22 mouse cellular contexts compared by ENCODE assay signal in genomic region chr17:8573542-8574260, GRCm38 (mm10). TPM values are rescaled to one million over a fixed set of nuclear protein-coding genes. Genes with fewer than 3 reads are reported as not detected.
"Had no signal": no experiment of that assay in that cellular context is flagged by ENCODE, and none has a peak within 500 bp of the region (broad histone marks: within the 10 kb centered on the region; RNA-seq: fewer than 3 reads in every experiment).

No protein-coding gene starts in this region.

- DNase-seq: kidney, adult 8-10 months; kidney, postnatal 36 days; left cerebral cortex, postnatal 4 days; lung, adult 18-20 months; right cerebral cortex, postnatal 4 days; thymus, postnatal 36 days had no signal

- H3K4me2 ChIP-seq: limb, embryonic 13.5 days; midbrain, embryonic 11.5 days; midbrain, embryonic 15.5 days; neural tube, embryonic 12.5 days; stomach, embryonic 15.5 days had no signal

- H3K4me3 ChIP-seq: layer of hippocampus, adult 2 months; limb, embryonic 13.5 days; midbrain, embryonic 15.5 days; neural tube, embryonic 12.5 days; stomach, embryonic 15.5 days had no signal

- H3K27ac ChIP-seq: layer of hippocampus, adult 2 months; limb, embryonic 13.5 days; midbrain, embryonic 15.5 days; neural tube, embryonic 12.5 days; stomach, embryonic 15.5 days had no signal

- H3K27me3 ChIP-seq: limb, embryonic 13.5 days; midbrain, embryonic 15.5 days; neural tube, embryonic 12.5 days; stomach, embryonic 15.5 days had no signal

- H3K9ac ChIP-seq: limb, embryonic 13.5 days; midbrain, embryonic 15.5 days; neural tube, embryonic 12.5 days; stomach, embryonic 15.5 days had no signal

- H3K9me3 ChIP-seq: limb, embryonic 13.5 days; midbrain, embryonic 15.5 days; neural tube, embryonic 12.5 days; stomach, embryonic 15.5 days had no signal

- H3K36me3 ChIP-seq: limb, embryonic 13.5 days; midbrain, embryonic 15.5 days; neural tube, embryonic 12.5 days; stomach, embryonic 15.5 days had no signal

- H3K4me1 ChIP-seq: limb, embryonic 13.5 days; midbrain, embryonic 15.5 days; neural tube, embryonic 12.5 days; stomach, embryonic 15.5 days had no signal

- ATAC-seq: midbrain, embryonic 15.5 days had no signal

RNA-seq across cellular contexts. Expression of gene Gm17087, which starts 7.0 kb away (rescaled TPM):
- total RNA-seq: layer of hippocampus, adult 2 months; layer of hippocampus, postnatal 10 days; left cerebral cortex, postnatal 10 days; left cerebral cortex, postnatal 4 days; monocyte, adult 5-6 weeks; neutrophil, adult 5-6 weeks had no signal
- polyA plus RNA-seq: intestine, embryonic 14.5 days; kidney, embryonic 16.5 days; limb, embryonic 13.5 days; lung, embryonic 16.5 days; midbrain, embryonic 11.5 days; midbrain, embryonic 15.5 days; neural tube, embryonic 12.5 days; spleen, adult 2 months; testis, adult 2 months; thymus, postnatal 0 days had no signal

RNA-seq across cellular contexts. Expression of gene Pde10a, which starts 48.5 kb away (rescaled TPM):
- total RNA-seq: monocyte, adult 5-6 weeks; neutrophil, adult 5-6 weeks had no signal
